Mouse (Mus musculus) ZHBTc4 (cell line): ENCODE data around the gene Dcun1d4.

Experiments
- DNase-seq: peaks from one replicate; pipeline ENCODE4 v3.0.0-alpha.2; 2011; ENCODE audit warnings: low read depth, low spot score

Gene Dcun1d4

DNA sequence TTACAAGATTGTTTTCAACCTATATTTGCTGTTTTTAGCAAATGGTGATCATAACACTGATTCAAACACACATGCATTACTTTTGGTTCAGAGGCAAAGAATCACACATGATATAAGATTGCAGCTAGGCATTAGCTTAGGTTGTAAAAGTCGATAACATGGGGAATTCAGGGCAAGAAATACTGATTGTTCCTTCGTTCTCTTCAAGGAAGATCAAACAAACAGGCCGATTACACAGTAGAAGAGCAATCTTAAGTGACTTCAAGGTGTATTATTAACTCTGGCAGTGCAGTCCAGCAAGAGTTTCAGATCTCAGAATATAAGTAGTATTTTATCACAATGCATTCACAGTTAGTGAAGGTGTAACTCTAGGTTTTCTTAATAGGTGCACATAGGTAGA is 106.3 kb downstream of the Dcun1d4 start:
- no peak for DNase-seq

DNA sequence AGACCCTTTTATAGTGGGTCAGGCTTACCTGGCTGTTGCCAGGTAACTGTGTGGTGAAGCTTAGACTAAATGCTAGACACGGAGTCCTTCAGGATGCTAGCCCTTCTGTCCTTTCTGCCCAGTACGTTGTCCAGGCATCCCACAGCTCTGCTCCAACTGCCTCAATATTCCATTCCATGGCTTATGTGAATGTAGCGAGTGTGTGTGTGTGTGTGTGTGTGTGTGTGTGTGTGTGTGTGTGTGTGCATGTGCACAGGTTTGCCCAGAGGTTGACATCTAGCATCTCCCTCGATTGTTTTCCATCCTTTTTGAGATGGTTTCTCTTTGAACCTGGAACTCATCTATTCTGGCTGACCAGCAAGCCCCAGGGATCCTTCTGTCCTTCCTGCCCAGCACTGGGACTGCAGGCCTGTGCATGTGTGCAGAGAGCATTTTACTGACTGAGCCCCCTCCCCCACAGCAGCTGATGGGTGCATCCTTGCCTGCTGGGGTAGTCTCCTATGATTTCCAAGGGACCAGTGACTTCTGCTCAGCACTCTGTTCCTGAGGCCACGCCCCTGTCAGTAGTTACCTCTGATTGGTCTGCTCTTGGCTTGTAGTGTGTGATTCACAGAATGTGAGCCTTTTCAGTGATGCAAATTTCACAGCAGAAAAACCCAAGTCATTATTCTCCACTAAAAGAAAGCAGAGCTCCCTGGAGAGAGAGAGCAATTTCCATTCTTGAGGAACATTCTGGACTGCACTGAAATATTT is 118.3 kb downstream of the Dcun1d4 start:
- peak; percentile 59 for DNase-seq

DNA sequence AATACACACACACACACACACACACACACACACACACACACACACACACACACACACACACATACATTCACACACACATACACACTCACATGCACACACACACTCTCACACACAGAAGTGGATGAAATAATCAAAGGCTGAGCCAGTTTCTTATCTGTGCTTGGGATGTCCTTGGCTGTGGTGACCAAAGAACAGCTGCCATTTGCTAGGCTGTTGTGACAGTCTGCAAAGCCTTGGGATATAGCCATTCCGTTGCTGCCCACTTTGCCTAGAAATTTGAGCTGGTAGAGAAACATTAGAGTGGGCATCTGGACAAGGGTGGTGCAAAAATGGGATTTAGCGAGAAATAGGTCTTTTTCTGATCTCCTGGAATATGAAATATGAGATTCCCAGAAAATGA is 119.2 kb downstream of the Dcun1d4 start:
- DNase-seq: no peak

DNA sequence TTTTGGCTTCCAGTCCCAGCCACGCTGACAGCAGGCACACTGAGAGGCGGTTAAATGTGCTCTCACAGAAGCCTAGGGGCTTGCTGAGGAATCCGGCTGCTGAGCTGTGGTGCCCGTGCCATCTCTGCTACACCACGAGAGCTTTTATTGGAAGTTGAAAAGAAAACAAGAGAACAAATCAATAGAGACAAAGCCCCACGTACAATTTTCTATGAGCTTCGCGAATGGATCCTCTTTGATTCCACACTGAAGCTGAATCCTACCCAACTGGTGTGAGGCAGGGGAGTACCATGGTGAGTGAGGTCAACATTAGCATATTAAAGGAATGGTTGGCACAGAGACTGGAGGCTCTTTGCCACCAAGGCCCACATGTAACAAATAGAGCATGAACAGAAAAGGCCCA is 120.6 kb downstream of the Dcun1d4 start:
- no peak for DNase-seq

DNA sequence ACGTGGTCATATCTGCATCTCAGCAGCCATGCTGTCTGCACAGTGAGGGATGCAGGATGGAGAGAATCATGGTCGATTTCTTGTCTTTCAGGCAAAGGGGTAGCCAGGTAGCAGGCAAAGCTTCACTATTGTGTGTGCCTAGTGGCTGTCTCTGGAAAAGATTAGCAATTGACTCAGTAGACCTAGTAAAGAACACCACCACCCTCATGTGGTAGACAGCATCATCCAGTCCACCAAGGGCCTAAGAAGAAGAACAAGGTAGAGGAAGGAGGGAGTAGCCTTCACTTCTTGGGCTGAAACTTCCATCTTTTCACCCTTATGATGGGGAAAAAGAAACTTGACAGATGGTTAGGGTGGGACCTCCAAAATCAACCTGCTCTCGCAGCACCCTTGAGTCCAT is 122.1 kb downstream of the Dcun1d4 start:
- no peak for DNase-seq

DNA sequence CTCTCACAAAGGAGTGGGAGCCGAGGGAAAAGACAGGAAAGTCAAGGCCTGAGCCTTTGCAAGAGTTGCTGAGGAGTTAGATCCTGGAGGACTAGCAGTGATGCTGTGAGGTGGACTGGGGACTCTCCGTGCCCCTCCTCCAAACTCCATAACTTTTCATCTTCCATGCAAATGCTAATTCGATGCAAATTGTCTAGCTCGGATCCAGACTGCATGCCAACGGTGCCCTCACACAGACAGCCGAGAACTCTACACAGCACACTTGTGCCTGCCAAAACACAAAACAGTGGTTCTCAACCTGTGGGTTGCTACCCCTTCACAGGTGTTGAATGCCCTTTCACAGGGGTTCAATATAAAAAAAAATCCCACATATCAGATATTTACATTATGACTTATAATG is 123.7 kb downstream of the Dcun1d4 start:
- DNase-seq: no peak

DNA sequence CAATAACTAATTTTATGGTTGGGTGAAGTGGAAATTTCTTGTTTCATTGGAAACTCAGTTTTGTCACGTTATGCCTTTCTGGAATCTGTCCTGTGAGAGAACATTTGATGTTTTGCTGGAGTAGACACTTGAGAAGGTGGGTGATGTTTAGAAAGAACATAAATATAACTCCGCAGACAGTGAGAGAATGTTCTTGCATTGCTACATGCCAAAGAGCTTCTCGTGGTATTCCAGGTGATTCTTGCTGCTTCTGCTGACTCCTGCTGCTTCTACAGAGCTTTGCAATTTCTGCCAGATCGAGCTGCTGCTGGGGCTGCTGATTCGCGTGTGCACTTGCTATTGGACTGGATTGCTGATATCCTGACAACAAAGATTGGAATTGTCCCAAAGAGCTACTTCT is 124.2 kb downstream of the Dcun1d4 start:
- no peak for DNase-seq
